Mouse (Mus musculus) myocyte (in vitro differentiated cells): Measurements from ENCODE around the gene Carf. TPM values are rescaled to one million over a fixed set of nuclear protein-coding genes. Genes with fewer than 3 reads are reported as not detected.
A peak's percentile ranks its signal among the peaks of the same experiment; 100 is the strongest.

Experiments used
- H3K27me3 ChIP-seq: one replicate; pipeline ENCODE4 v1.6.1; 2011; ENCODE audit not compliant: control insufficient read depth, insufficient read depth, insufficient read length
- H3K36me3 ChIP-seq: one replicate; pipeline ENCODE4 v1.6.1; 2011; ENCODE audit not compliant: control insufficient read depth, insufficient read depth
- H3K4me2 ChIP-seq: one replicate; pipeline ENCODE4 v1.6.1; 2011; ENCODE audit warnings: low read depth, control low read depth
- H3K4me3 ChIP-seq: one replicate; pipeline ENCODE4 v1.5.1; 2011; ENCODE audit warnings: mild to moderate bottlenecking, control low read depth, moderate library complexity
- H3K79me2 ChIP-seq: one replicate; pipeline ENCODE4 v1.6.1; 2011; ENCODE audit not compliant: control insufficient read depth, insufficient read depth
- H3ac ChIP-seq: one replicate; pipeline ENCODE4 v1.6.1; 2011; ENCODE audit not compliant: control insufficient read depth, insufficient read length
- CEBPB ChIP-seq: IDR thresholded peaks from 2 replicates; pipeline ENCODE4 v1.6.1; 2011; ENCODE audit warnings: mild to moderate bottlenecking, moderate library complexity; ENCODE audit not compliant: poor library complexity, insufficient read depth, severe bottlenecking
- E2F4 ChIP-seq: IDR thresholded peaks from one replicate; pipeline ENCODE4 v1.6.1; 2011; ENCODE audit warnings: mild to moderate bottlenecking, control low read depth, moderate library complexity; ENCODE audit not compliant: insufficient read depth
- MAX ChIP-seq: IDR thresholded peaks from one replicate; pipeline ENCODE4 v1.6.1; 2011; ENCODE audit warnings: low read depth, mild to moderate bottlenecking, control low read depth
- MYOD1 ChIP-seq, 3 experiments: IDR thresholded peaks; one replicate each; pipeline ENCODE4 v1.6.1; 2011; ENCODE audit warnings: control low read depth in 2 of 3, low read depth in 2 of 3, mild to moderate bottlenecking in 2 of 3, moderate library complexity in 1 of 3; ENCODE audit not compliant: insufficient read length in 2 of 3, control insufficient read depth in 1 of 3
- MYOG ChIP-seq, 3 experiments: IDR thresholded peaks; one replicate each; pipeline ENCODE4 v1.6.1; 2011; ENCODE audit warnings: control low read depth in 2 of 3, low read depth in 2 of 3, mild to moderate bottlenecking in 2 of 3; ENCODE audit not compliant: insufficient read length in 2 of 3, control insufficient read depth in 1 of 3, insufficient read depth in 1 of 3
- POLR2A ChIP-seq: IDR thresholded peaks from one replicate; pipeline ENCODE4 v1.6.1; 2011; ENCODE audit warnings: low read depth, mild to moderate bottlenecking, control low read depth, moderate library complexity; ENCODE audit not compliant: insufficient read length
- POLR2AphosphoS2 ChIP-seq: IDR thresholded peaks from one replicate; pipeline ENCODE4 v1.6.1; 2011; ENCODE audit warnings: low read depth, control low read depth; ENCODE audit not compliant: insufficient read length
- REST ChIP-seq: IDR thresholded peaks from one replicate; pipeline ENCODE4 v1.6.1; 2011; ENCODE audit warnings: mild to moderate bottlenecking, control low read depth, moderate library complexity; ENCODE audit not compliant: insufficient read depth, insufficient read length
- SRF ChIP-seq: IDR thresholded peaks from one replicate; pipeline ENCODE4 v1.6.1; 2011; ENCODE audit warnings: low read depth; ENCODE audit not compliant: control insufficient read depth, insufficient read length
- TCF12 ChIP-seq: IDR thresholded peaks from one replicate; pipeline ENCODE4 v1.6.1; 2011; ENCODE audit warnings: mild to moderate bottlenecking, control low read depth; ENCODE audit not compliant: poor library complexity, insufficient read depth, severe bottlenecking
- TCF3 ChIP-seq: IDR thresholded peaks from one replicate; pipeline ENCODE4 v1.6.1; 2011; ENCODE audit warnings: low read depth, control low read depth; ENCODE audit not compliant: insufficient read length
- USF1 ChIP-seq: IDR thresholded peaks from one replicate; pipeline ENCODE4 v1.6.1; 2011; ENCODE audit warnings: low read depth, mild to moderate bottlenecking, control low read depth, moderate library complexity
- polyA plus RNA-seq: library from polyadenylated mRNA; unstranded; fragments of >200 nt; fragmentation: generic; extraction: Trizol; gene quantifications from one replicate; pipeline ENCODE4 v1.2.1, GENCODE M21; 2012; ENCODE audit warnings: missing spikeins

Gene Carf
- polyA plus RNA-seq, 1 experiment = 1.2 TPM

DNA sequence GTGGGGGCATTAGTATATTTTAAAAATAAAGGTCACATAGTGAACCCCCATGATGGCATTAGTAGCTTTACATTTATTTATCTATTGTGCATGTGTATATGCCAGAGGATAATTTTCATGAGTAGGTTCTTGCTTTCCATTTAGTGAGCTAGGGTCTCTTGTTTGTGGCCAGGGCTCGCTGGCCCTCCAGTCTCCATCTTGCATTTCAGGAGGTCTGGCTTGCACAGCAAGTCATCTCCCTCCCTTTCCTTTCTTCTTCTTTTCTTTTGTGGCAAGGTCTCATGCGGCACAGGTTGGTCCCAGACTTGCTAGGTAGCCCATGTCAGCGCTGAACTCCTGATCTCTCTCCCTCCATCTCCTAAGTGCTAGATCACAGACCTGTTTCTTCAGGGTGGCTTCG is 81.3 kb downstream of the Carf start:
- Histone ChIP-seq H3ac (no peak overlapping the region), H3K36me3 (no peaks in the 10 kb centered on the region)
- TF ChIP-seq REST (no peak), MYOG (IDR thresholded peaks at IDR 0.05; ENCODE audit: control insufficient read depth in 1 of 3, insufficient read depth in 1 of 3, insufficient read length in 2 of 3, low read depth in 2 of 3) (no peak), CEBPB (no peak), POLR2AphosphoS2 (no peak), POLR2A (no peak), E2F4 (no peak)

DNA sequence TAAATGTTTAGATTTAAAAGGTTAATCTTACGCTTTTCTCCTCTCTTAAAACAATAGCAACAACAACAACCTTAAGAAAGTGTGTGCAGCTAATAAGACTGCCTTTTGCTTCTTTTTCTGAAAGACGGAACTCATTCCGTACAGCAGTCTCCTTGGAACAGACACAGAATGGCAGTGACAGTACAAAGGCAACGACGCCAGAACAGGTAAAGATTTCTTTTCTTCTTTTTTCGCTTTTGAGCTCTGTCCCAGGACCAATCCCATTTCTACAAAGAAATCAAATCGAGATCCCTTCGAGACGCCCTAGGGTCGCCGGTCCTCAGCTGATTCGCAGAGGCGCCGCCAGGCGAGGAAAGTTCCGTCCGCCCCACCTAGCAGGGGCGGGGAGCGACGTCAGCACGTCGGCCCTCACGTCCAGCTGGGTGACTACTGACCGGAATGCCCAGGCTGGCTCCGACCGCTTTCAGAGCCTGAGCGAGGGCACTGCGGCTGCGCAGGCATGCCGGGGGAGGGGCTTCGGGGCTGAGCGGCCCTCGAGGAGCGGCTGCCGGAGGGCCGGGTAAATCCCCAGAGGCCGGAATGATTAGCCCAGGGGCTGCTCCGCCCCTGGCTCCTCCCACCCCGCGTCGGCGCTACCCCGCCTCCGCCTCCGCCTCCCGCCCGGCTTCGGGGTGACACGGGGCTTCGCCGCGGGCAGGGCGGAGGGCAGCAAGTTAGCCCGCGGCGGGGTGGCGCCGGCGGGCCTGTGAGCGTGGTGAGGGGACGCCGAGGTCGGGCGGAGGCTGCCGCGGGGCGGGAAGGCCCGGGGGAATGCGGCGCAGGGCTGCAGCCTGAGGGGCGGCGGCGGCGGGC is 82.1 kb downstream of the Carf start, which contains the start of gene Nbeal1:
Nbeal1 (plus strand) TSS at position 668 of the 852 bp plus-strand sequence.
- no peak for TF ChIP-seq TCF3
- peak; percentile 96 for TF ChIP-seq POLR2AphosphoS2
- no peak for TF ChIP-seq MYOD1 (IDR thresholded peaks at IDR 0.05; ENCODE audit: control insufficient read depth in 1 of 3, insufficient read length in 2 of 3, low read depth in 2 of 3)
- peak in 1 of 3 experiments; percentile 57 for TF ChIP-seq MYOG (IDR thresholded peaks at IDR 0.05; ENCODE audit: control insufficient read depth in 1 of 3, insufficient read depth in 1 of 3, insufficient read length in 2 of 3, low read depth in 2 of 3)
- peak; percentile 80 for TF ChIP-seq POLR2A
- Histone ChIP-seq H3K27me3 (no peaks in the 10 kb centered on the region), H3K4me3 (peak within 1 kb of the TSS; percentile 85), H3K79me2 (peaks cover 23% of the 10 kb centered on the region), H3K4me2 (peak within 1 kb of the TSS; percentile 91), H3ac (peak within 1 kb of the TSS; percentile 12), H3K36me3 (no peaks in the 10 kb centered on the region)

More for the DNA sequence above, 81.3 kb downstream of the Carf start:
- Histone ChIP-seq H3K79me2 (peaks cover 21% of the 10 kb centered on the region), H3K4me3 (peak overlapping the region; percentile 85), H3K27me3 (no peaks in the 10 kb centered on the region), H3K4me2 (peak overlapping the region; percentile 91)

GRCm38 (mm10) chr1:60180784-60181221 is 82.8 kb downstream of the Carf start:
- Histone ChIP-seq H3K4me2 (peak overlapping the region; percentile 79), H3ac (peak overlapping the region; percentile 12), H3K27me3 (no peaks in the 10 kb centered on the region), H3K36me3 (no peaks in the 10 kb centered on the region), H3K4me3 (peak overlapping the region; percentile 85), H3K79me2 (peaks cover 23% of the 10 kb centered on the region)
- TF ChIP-seq E2F4 (no peak), TCF3 (no peak), USF1 (no peak), MYOD1 (IDR thresholded peaks at IDR 0.05; ENCODE audit: control insufficient read depth in 1 of 3, insufficient read length in 2 of 3, low read depth in 2 of 3) (no peak), REST (no peak), TCF12 (no peak), POLR2AphosphoS2 (no peak), POLR2A (no peak), MAX (no peak)

GRCm38 (mm10) chr1:60188454-60188853 is 90.4 kb downstream of the Carf start:
- no peaks in the 10 kb centered on the region for H3K36me3 ChIP-seq
- TF ChIP-seq SRF = no peak
- no peak for TF ChIP-seq E2F4
- no peak for TF ChIP-seq USF1
- TF ChIP-seq CEBPB = no peak
- no peak for TF ChIP-seq POLR2A
- TF ChIP-seq REST = no peak
- no peak for TF ChIP-seq MYOG (IDR thresholded peaks at IDR 0.05; ENCODE audit: control insufficient read depth in 1 of 3, insufficient read depth in 1 of 3, insufficient read length in 2 of 3, low read depth in 2 of 3)
- TF ChIP-seq TCF3 = no peak
- no peak for TF ChIP-seq TCF12
- TF ChIP-seq POLR2AphosphoS2 = no peak
- no peak for TF ChIP-seq MAX
- no peak for TF ChIP-seq MYOD1 (IDR thresholded peaks at IDR 0.05; ENCODE audit: control insufficient read depth in 1 of 3, insufficient read length in 2 of 3, low read depth in 2 of 3)
- H3ac ChIP-seq = no peak overlapping the region
- no peak overlapping the region for H3K4me2 ChIP-seq
- no peak overlapping the region for H3K4me3 ChIP-seq
- no peaks in the 10 kb centered on the region for H3K27me3 ChIP-seq
- peaks cover 24% of the 10 kb centered on the region for H3K79me2 ChIP-seq

DNA sequence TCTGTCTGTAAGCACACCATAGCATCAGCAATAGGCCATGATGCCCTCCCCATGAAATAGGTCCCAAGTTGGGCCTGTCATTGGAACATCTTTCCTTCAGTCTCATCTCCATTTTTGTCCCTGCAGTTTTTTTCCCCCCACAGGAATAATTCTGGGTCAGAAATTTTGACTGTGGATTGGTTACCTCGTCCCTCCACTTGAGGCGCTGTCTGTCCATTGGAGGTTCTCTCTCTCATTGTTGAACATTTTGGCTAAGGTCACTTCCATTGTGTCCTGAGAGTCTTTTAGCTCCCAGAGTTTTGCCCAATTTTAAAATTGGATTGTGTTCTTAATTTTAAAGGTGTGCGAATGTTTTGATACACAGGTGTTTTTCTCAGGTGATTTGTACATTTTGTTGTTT is 98.8 kb downstream of the Carf start:
- TF ChIP-seq MYOG (IDR thresholded peaks at IDR 0.05; ENCODE audit: control insufficient read depth in 1 of 3, insufficient read depth in 1 of 3, insufficient read length in 2 of 3, low read depth in 2 of 3) = no peak
- TF ChIP-seq MAX = no peak
- TF ChIP-seq TCF12 = no peak
- TF ChIP-seq POLR2A = no peak
- TF ChIP-seq POLR2AphosphoS2 = no peak
- no peak for TF ChIP-seq MYOD1 (IDR thresholded peaks at IDR 0.05; ENCODE audit: control insufficient read depth in 1 of 3, insufficient read length in 2 of 3, low read depth in 2 of 3)
- no peak for TF ChIP-seq CEBPB
- TF ChIP-seq TCF3 = no peak
- no peak for TF ChIP-seq REST
- no peak for TF ChIP-seq E2F4
- TF ChIP-seq SRF = no peak
- no peak for TF ChIP-seq USF1
- Histone ChIP-seq H3K36me3 (peaks cover 33% of the 10 kb centered on the region), H3K79me2 (no peaks in the 10 kb centered on the region), H3K4me2 (no peak overlapping the region), H3K4me3 (no peak overlapping the region), H3K27me3 (no peaks in the 10 kb centered on the region), H3ac (no peak overlapping the region)
